Mouse (Mus musculus) stomach, postnatal 0 days (tissue): ENCODE measurements at regions not wholly inside any gene's neighbourhood (a gene's known extent, or its start where the extent isn't known, plus 50 kb on each side); places are given as distances from the start of the nearest gene placed in this dataset.

ENCODE experiments used
- ATAC-seq: fragments of 200-750 bp; cut with Nextera tagmentation; 2 replicates; pipeline ENCODE4 v1.8.0; 2017; ENCODE audit not compliant: low FRiP score, low TSS enrichment
- DNase-seq: peaks from one replicate; pipeline ENCODE4 v3.0.0-alpha.2; 2016; ENCODE audit warnings: low spot score
- H3K27ac ChIP-seq: fragments of 300-500 bp; sonication (generic); replicated peaks from 2 replicates; pipeline ENCODE4 v1.5.1; 2014; ENCODE audit warnings: mild to moderate bottlenecking, control low read depth
- H3K27me3 ChIP-seq: fragments of 300-500 bp; sonication (generic); 2 replicates; pipeline ENCODE4 v1.6.1; 2014; ENCODE audit warnings: low read length; ENCODE audit not compliant: control insufficient read depth, insufficient read depth
- H3K36me3 ChIP-seq: fragments of 300-500 bp; sonication (generic); 2 replicates; pipeline ENCODE4 v1.6.1; 2014; ENCODE audit warnings: low read length, mixed read lengths; ENCODE audit not compliant: control insufficient read depth, insufficient read depth
- H3K4me1 ChIP-seq: fragments of 300-500 bp; sonication (generic); replicated peaks from 2 replicates; pipeline ENCODE4 v1.6.1; 2014; ENCODE audit warnings: antibody characterized with exemption; ENCODE audit not compliant: control insufficient read depth, insufficient read depth
- H3K4me2 ChIP-seq: fragments of 300-500 bp; sonication (generic); replicated peaks from 2 replicates; pipeline ENCODE4 v1.6.1; 2014; ENCODE audit warnings: low read depth, mild to moderate bottlenecking, control low read depth, moderate library complexity
- H3K4me3 ChIP-seq: fragments of 300-500 bp; sonication (generic); 2 replicates; pipeline ENCODE4 v1.5.1; 2014; ENCODE audit warnings: low read depth, low read length, control low read depth
- H3K9ac ChIP-seq: fragments of 300-500 bp; sonication (generic); 2 replicates; pipeline ENCODE4 v1.6.1; 2014; ENCODE audit warnings: mild to moderate bottlenecking, low read length, control low read depth, mixed read lengths
- H3K9me3 ChIP-seq: fragments of 300-500 bp; sonication (generic); 2 replicates; pipeline ENCODE4 v1.6.1; 2016; ENCODE audit warnings: low read length; ENCODE audit not compliant: control insufficient read depth
- CTCF ChIP-seq: IDR thresholded peaks from 2 replicates; pipeline ENCODE4 v1.5.1; 2016; ENCODE audit warnings: antibody characterized with exemption, low read depth, mild to moderate bottlenecking, moderate library complexity
- EP300 ChIP-seq: optimal IDR thresholded peaks from 2 replicates; pipeline ENCODE3; 2016; ENCODE audit warnings: antibody characterized with exemption
- WGBS: fragments of 180-500 bp; shearing (Covaris S2); extraction: QIAGEN DNeasy Blood & Tissue Kit; methylation state at CpG from one replicate; pipeline ENCODE4 v1.1.7; 2014; 5-methylcytosine and 5-hydroxymethylcytosine counted together

GRCm38 (mm10) chr17:79152823-79153222 is 101.1 kb downstream of the Qpct start:
- Histone ChIP-seq H3K4me1 (no peaks in the 10 kb centered on the region), H3K27ac (no peak overlapping the region), H3K9me3 (no peaks in the 10 kb centered on the region), H3K9ac (no peak overlapping the region), H3K36me3 (no peaks in the 10 kb centered on the region), H3K4me3 (no peak overlapping the region), H3K4me2 (no peak overlapping the region), H3K27me3 (no peaks in the 10 kb centered on the region)
- ATAC-seq (no peak), DNase-seq (no peak)
- WGBS: 59% methylated on average over 3 of the region's 3 CpGs
- TF ChIP-seq EP300 (no peak), CTCF (no peak)

DNA sequence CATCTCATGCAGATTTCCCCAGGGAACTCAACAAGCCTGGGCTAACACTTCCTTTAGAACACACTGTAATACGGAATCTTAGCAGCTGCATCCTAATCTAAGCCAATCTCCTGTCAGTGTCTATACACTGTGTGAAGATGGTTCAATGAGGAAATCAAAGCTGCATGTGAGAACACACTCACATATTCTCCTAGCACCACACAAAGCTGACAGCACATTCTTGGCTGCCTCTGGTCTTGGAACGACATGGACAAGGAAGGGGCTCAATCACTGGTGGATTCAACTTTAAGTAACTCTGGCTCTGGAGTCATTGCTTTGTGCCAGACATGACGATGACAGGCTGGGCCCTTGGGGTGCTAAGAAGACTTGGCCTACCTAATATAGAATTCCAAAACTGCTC is 96.2 kb downstream of the Qpct start:
- ATAC-seq: no peak
- WGBS: 74% methylated on average over 3 of the region's 3 CpGs
- Histone ChIP-seq H3K27ac (no peak overlapping the region), H3K36me3 (no peaks in the 10 kb centered on the region), H3K9ac (no peak overlapping the region), H3K9me3 (no peaks in the 10 kb centered on the region), H3K4me1 (no peaks in the 10 kb centered on the region), H3K4me3 (no peak overlapping the region), H3K4me2 (no peak overlapping the region), H3K27me3 (no peaks in the 10 kb centered on the region)
- TF ChIP-seq EP300 (no peak), CTCF (no peak)
- no peak for DNase-seq

- ATAC-seq: no peak
- DNase-seq: no peak
These were observed 93.4 kb downstream of the Qpct start for GRCm38 (mm10) chr17:79144913-79145625.

GRCm38 (mm10) chr17:79143031-79143430 is 91.3 kb downstream of the Qpct start:
- Histone ChIP-seq H3K36me3 (no peaks in the 10 kb centered on the region), H3K27me3 (no peaks in the 10 kb centered on the region), H3K9ac (no peak overlapping the region), H3K4me3 (no peak overlapping the region), H3K9me3 (no peaks in the 10 kb centered on the region), H3K27ac (no peak overlapping the region), H3K4me2 (no peak overlapping the region), H3K4me1 (no peaks in the 10 kb centered on the region)
- 22% methylated on average over 1 of the region's 1 CpGs for WGBS
- ATAC-seq (no peak), DNase-seq (no peak)
- TF ChIP-seq EP300: no peak
- TF ChIP-seq CTCF: peak; percentile 63

More at GRCm38 (mm10) chr17:79144913-79145625, 93.4 kb downstream of the Qpct start:
- no peaks in the 10 kb centered on the region for H3K36me3 ChIP-seq
- no peaks in the 10 kb centered on the region for H3K9me3 ChIP-seq
- H3K27ac ChIP-seq: no peak overlapping the region
- no peaks in the 10 kb centered on the region for H3K4me1 ChIP-seq
- no peak for TF ChIP-seq CTCF
- no peak for TF ChIP-seq EP300
- H3K4me2 ChIP-seq: no peak overlapping the region
- H3K9ac ChIP-seq: no peak overlapping the region
- no peaks in the 10 kb centered on the region for H3K27me3 ChIP-seq
- no peak overlapping the region for H3K4me3 ChIP-seq
- 48% methylated on average over 2 of the region's 2 CpGs for WGBS
